In genomic region chr3:51552841-51553496, GRCm38 (mm10) we compare ENCODE assay signal across 8 mouse cellular contexts. TPM values are rescaled to one million over a fixed set of nuclear protein-coding genes. Genes with fewer than 3 reads are reported as not detected.
A peak's percentile ranks its signal among the peaks of the same experiment; 100 is the strongest.
DNase-seq lines count a peak whose midpoint lies in the region; ATAC-seq and TF ChIP-seq lines count a peak whose summit lies in the region.

No protein-coding gene starts in this region.

- H3K4me3 ChIP-seq in left cerebral cortex, adult 2 months: peak overlapping the region; percentile 21; the same call in 1 of the 2 replicates
- H3K4me3 ChIP-seq in embryonic facial prominence, embryonic 10.5 days: no peak overlapping the region
- peak overlapping the region; percentile 4 for H3K4me3 ChIP-seq in myocyte

- peaks cover 69% of the 10 kb centered on the region for H3K79me2 ChIP-seq in myocyte (ENCODE audit: control insufficient read depth, insufficient read depth)

- TF ChIP-seq CTCF in left cerebral cortex, adult 2 months (IDR thresholded peaks at IDR 0.05): no peak

- H3ac ChIP-seq in myocyte (ENCODE audit: control insufficient read depth, insufficient read length): no peak overlapping the region

- no peak for TF ChIP-seq POLR2A in myocyte (IDR thresholded peaks at IDR 0.05; ENCODE audit: insufficient read length, low read depth)

- peaks cover 46% of the 10 kb centered on the region for H3K4me1 ChIP-seq in embryonic facial prominence, embryonic 10.5 days

- peak; percentile 82 for ATAC-seq in inflammation-experienced regulatory T-cells, adult 6 months

- peak overlapping the region; percentile 92 for H3K4me2 ChIP-seq in myocyte (ENCODE audit: low read depth)

- intact Hi-C loops in left cerebral cortex, adult 2 months (cut with DNase I): no loop called here

- WGBS in embryonic facial prominence, embryonic 10.5 days: 50% methylated on average over 10 of the region's 10 CpGs

- no peaks in the 10 kb centered on the region for H3K9me3 ChIP-seq in embryonic facial prominence, embryonic 10.5 days

- H3K27ac ChIP-seq in left cerebral cortex, adult 2 months: peak overlapping the region; percentile 68; the same call in 1 of the 2 replicates
- no peak overlapping the region; the same call in 1 of the 2 replicates for H3K27ac ChIP-seq in embryonic facial prominence, embryonic 10.5 days (replicated peaks)

- H3K27me3 ChIP-seq in embryonic facial prominence, embryonic 10.5 days (replicated peaks; ENCODE audit: low read depth, poor library complexity, severe bottlenecking): no peaks in the 10 kb centered on the region
- no peaks in the 10 kb centered on the region for H3K27me3 ChIP-seq in myocyte (ENCODE audit: control insufficient read depth, insufficient read depth, insufficient read length)

- DNase-seq in left cerebral cortex, adult 2 months (ENCODE audit: extremely low spot score in 1 of 2, low spot score in 2 of 2): no peak
- DNase-seq in left cerebral cortex, adult 8-10 months (ENCODE audit: low spot score in 2 of 2): no peak
- DNase-seq in embryonic facial prominence, embryonic 10.5 days (ENCODE audit: low spot score): peak; percentile 22
- DNase-seq in right cerebral cortex, postnatal 25 days: no peak
- no peak for DNase-seq in ovary, postnatal 10 days (ENCODE audit: low spot score)
- DNase-seq in frontal cortex, postnatal 10 days (ENCODE audit: low spot score in 2 of 2): no peak

- H3K36me3 ChIP-seq in embryonic facial prominence, embryonic 10.5 days (replicated peaks): peaks cover 37% of the 10 kb centered on the region
- H3K36me3 ChIP-seq in myocyte (ENCODE audit: control insufficient read depth, insufficient read depth): no peaks in the 10 kb centered on the region

TF ChIP-seq in myocyte, 11 proteins besides CTCF, POLR2A, EP300 and RAD21:
- TF ChIP-seq MAX (IDR thresholded peaks at IDR 0.05; ENCODE audit: low read depth) (no peak), TCF12 (IDR thresholded peaks at IDR 0.05; ENCODE audit: insufficient read depth, poor library complexity, severe bottlenecking) (no peak), USF1 (IDR thresholded peaks at IDR 0.05; ENCODE audit: low read depth) (no peak), E2F4 (IDR thresholded peaks at IDR 0.05; ENCODE audit: insufficient read depth) (no peak), MYOG (IDR thresholded peaks at IDR 0.05; ENCODE audit: control insufficient read depth in 1 of 3, insufficient read depth in 1 of 3, insufficient read length in 2 of 3, low read depth in 2 of 3) (no peak)
TF ChIP-seq in myocyte: peak in this region for 0.

RNA-seq across cellular contexts. Expression of gene Setd7, which starts 7.7 kb away (rescaled TPM):
- 100 to 1,000 TPM; 133 to 143 TPM for total RNA-seq in left cerebral cortex, adult 2 months (2021)
- total RNA-seq in left cerebral cortex, adult 8-10 months (2022): 100 to 1,000 TPM; 104 to 112 (median 108) TPM
- polyA plus RNA-seq in embryonic facial prominence, embryonic 10.5 days (2016; fragmentation: Nextera tagmentation; extraction: Ambion mirVana): 4.2 and 5.1 TPM in 2 replicates
- 10 to 100 TPM in 2 of 3 experiments, 1 to 10 TPM in 1; 5.3 to 12.1 (median 11.6) TPM for polyA plus RNA-seq in inflammation-experienced regulatory T-cells, adult 6 months (2017; shearing (Covaris generic))
- polyA plus RNA-seq in myocyte (2012; fragmentation: generic; extraction: Trizol): 11.8 TPM
